Mouse (Mus musculus): ENCODE measurements around the gene Mras.

GRCm38 (mm10) chr9:99471334-99471733 is 34.2 kb upstream of the Mras start:
- TF ChIP-seq EP300 (IDR thresholded peaks at IDR 0.05; ENCODE audit: low read depth in 1 of 2, low read length in 2 of 2) (no peak), MYC (IDR thresholded peaks at IDR 0.05; ENCODE audit: low read depth, low read length) (no peak), TBP (IDR thresholded peaks at IDR 0.05; ENCODE audit: low read depth, low read length) (no peak), CTCF (IDR thresholded peaks at IDR 0.05 in 2 of 3, conservative IDR thresholded peaks at IDR 0.05 in 1 of 3; ENCODE audit: control insufficient read depth in 1 of 3, insufficient read depth in 1 of 3, low read depth in 2 of 3, low read length in 3 of 3, poor library complexity in 1 of 3, severe bottlenecking in 1 of 3) (no peak), MAX (IDR thresholded peaks at IDR 0.05; ENCODE audit: low read length) (no peak), ZC3H11A (IDR thresholded peaks at IDR 0.05; ENCODE audit: low read depth, low read length) (no peak), POLR2A (IDR thresholded peaks at IDR 0.05; ENCODE audit: control insufficient read depth in 1 of 2, insufficient read depth in 1 of 2, low read depth in 1 of 2, low read length in 2 of 2, poor library complexity in 1 of 2) (no peak), USF2 (IDR thresholded peaks at IDR 0.05; ENCODE audit: borderline replicate concordance in 1 of 2, insufficient read depth in 1 of 2, low read depth in 1 of 2, low read length in 2 of 2) (no peak), NRF1 (IDR thresholded peaks at IDR 0.05; ENCODE audit: insufficient read depth, low read depth, low read length, poor library complexity, severe bottlenecking) (no peak), TCF12 (IDR thresholded peaks at IDR 0.05; ENCODE audit: low read depth, low read length) (no peak), KAT2A (conservative IDR thresholded peaks at IDR 0.05; ENCODE audit: low read depth, low read length) (no peak), GATA1 (IDR thresholded peaks at IDR 0.05; ENCODE audit: low read depth, low read length) (no peak)
